Mouse (Mus musculus) thymus, postnatal 14 days (tissue): ENCODE data around the gene Rab25.

Experiments used
- DNase-seq: peaks from one replicate; pipeline ENCODE4 v3.0.0; 2021

The Rab25 gene

DNA sequence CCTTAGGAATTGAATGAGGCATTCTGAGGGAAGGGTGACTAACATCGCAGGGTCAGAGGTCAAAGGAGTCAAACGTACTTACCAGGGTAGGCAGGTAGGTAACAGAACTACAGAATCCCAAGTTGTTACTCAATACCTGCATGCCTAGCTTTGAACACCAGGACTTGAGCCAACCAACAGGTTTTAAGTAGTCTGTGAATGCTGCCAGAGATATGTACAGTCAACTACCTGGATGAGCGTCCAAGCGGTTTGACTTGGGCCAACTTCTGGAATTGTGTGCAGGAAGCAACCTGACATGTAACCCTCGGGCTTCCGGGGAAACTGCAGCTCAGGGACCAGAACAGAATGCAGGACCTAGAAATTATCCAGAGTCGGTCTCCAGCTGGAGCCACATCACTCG is 25.1 kb downstream of the Rab25 start:
- no peak for DNase-seq

DNA sequence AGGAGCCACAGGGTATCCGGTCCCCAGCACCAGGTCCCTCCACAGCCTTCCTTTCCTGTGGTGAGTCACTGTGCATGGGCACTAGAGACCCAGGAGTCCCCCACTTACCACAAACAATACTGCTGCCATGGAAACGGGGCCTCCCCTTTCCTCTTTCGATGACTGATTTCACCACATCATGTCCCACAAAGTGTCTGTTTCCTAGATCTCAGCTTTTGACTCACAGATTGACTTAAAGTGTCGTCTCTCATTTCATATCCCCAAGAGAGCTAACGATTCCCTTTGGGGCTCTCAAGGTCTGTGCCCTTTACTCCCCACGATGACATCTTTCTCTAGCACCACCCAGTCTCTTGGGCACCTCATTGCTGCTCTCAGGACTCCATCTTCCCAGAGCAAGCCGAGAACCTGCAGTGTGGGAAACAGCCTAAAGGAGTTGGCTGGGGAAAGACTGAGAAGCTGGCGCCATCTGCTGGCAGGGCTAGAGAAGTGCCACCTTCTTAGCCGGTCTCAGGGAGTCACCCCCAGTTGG is 26.2 kb downstream of the Rab25 start:
- peak; percentile 79 for DNase-seq

DNA sequence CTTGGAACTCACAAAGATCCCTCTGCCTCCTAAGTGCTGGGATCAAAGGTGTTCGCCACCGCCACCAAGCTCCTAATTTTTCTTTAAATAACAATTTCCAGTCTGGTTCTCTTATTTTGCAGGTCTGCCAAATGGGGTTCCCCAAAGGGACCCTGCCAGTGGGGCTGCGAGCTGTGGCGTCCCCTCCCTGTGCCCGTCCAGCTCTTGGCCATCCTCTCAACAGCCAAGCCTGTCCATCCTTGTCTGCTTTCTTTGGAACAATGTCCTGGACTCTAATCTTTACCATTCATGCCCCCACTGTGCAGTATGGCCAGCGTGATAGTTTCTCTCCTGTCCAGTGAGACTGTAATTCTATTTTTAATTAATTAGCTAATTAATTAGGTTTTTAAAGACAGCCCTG is 26.9 kb downstream of the Rab25 start:
- DNase-seq = no peak

- no peak for DNase-seq
Observed at GRCm38 (mm10) chr3:88520078-88520477, 28.0 kb downstream of the Rab25 start.

DNA sequence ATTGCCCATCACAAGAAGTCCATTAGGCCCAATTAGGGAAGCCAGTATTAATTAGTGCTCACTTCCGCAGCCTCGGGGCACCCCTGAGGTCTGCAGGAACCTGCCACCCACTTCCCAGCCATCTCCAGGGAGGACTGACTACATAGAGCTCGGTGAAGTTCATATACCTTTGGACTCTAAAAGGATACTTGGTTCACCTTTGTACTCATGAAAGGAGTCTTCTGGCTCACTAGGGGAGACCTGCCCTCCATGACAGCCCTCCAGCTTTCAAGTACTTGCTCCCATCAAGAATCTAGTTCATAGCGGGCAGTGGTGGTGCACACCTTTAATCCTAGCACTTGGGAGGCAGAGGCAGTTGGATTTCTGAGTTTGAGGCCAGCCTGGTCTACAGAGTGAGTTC is 29.7 kb downstream of the Rab25 start:
- no peak for DNase-seq

GRCm38 (mm10) chr3:88516407-88516806 is 31.7 kb downstream of the Rab25 start:
- DNase-seq = no peak

DNA sequence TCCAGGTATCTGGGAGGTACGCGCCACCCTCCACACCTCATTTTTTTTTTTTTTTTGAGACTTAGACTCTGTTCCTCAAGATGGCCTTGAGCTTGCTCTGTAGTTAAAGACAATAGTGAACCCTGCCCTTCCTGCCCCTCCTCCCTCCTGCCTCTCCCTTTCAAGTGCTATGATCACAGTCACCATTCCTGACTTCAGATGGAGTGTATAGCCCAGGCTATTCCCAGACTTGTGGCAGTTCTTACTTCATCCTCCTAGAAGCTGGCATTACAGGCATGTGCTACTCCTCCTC is 33.1 kb downstream of the Rab25 start:
- no peak for DNase-seq

DNA sequence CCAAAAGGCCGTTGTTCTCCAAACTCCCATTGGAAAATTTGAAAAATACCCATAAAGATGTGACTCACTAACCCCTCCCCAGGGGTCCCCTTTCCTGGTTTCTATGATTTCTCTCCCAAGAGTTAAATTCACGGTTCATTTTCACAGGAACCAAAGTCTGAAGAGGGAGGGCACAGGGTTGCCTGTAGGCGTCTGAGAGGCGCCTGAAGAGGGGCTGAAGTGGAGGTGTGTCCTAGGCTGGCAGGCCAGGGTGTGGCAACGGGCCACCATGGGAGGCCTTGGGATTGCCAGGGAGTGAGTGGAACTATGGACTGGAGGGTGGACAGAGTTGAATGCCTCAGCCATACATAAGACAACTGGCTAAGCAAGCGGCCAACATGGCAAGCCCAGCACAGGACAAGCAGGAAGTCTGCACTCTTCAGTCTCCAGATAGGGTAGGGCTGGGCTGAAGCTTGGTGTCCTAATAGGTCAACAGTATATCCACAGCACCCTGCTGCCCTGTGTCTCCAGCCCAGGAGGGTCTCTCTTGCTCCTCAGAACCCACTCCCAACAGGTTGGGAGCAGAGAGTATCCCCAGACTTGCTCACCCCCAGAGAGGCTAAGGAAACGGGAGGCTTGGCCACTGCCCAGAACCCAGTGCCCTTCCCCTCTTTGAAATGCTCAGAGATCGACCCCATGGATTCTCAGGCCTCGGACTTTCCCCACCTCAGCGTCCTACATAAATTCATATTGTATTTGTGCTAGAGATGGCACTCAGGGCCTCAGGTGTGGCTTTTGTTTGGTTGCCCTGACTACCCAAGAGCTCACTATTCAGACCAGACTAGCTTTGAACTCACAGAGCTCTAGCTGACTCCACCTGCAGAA is 33.6 kb downstream of the Rab25 start:
- DNase-seq = no peak

DNA sequence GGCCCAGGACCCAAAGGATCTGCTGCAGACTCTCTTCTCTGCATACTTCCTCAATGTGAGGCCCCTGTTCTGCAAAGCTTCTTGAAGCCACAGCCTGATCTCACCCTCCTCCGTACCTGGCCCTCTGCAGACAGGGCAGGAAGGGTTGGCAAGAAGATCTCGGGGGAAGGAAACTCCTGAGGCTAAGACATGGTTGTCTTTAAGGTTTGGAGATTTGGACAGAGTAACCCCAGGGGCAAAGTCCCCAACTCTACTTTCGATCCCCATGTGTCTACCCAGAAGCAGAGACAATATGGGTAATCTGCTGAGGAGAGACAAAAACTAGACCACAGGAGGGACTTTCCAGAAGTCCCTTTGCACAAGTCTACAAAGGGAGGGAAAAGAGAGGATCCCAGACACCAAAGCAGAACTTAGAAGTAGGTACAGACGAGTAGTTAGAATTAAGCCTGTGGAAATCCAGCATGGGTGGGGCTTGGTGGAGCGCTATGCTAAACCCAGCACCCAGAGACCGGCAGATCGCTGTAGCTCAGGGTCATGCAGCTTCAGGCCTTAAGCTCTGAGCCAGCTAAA is 34.5 kb downstream of the Rab25 start:
- peak; percentile 48 for DNase-seq

GRCm38 (mm10) chr3:88512896-88513545 is 35.1 kb downstream of the Rab25 start:
- no peak for DNase-seq

DNA sequence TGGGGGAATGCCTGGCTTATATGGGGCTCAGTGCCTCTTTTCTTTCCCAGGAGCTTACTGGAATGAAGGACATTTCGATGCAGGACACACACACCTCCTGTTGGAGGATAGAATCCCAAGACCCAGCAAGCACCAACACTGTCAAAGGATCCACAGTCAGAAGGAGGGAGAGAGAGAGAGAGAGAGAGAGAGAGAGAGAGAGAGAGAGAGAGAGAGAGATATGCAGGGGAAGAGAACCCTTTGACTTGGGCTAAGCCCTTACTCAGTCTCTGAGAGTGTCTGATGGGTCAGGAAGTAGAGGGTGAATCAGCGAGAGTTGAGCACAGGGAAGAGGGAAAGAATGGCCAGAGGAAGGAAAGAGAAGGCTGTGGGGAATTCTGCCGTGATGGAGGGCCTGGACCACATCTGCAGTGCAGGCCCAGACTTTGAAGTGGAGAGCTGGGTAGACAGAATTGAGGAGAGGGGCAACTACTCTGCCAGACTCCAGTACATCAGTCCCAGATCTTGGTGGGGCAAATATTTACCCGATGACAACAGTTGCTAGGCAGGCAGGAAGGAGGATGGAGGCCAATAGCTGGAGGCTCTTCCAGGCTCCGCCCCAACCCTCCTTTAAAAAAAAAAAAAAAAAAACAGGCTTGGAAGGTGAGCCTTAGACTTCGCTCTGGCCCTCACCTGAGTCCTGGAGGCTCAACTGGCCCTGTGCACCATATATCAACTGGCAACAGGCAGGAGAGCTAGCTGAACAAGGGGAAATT is 35.8 kb downstream of the Rab25 start:
- DNase-seq = no peak

GRCm38 (mm10) chr3:88511559-88511958 is 36.5 kb downstream of the Rab25 start:
- peak; percentile 26 for DNase-seq

GRCm38 (mm10) chr3:88510421-88511289 is 37.4 kb downstream of the Rab25 start:
- no peak for DNase-seq

GRCm38 (mm10) chr3:88509692-88510420 is 38.2 kb downstream of the Rab25 start, which contains the start of gene Lmna:
Gene Lmna, minus strand, starts transcription at chr3:88509956.
- DNase-seq = peak; percentile 96

DNA sequence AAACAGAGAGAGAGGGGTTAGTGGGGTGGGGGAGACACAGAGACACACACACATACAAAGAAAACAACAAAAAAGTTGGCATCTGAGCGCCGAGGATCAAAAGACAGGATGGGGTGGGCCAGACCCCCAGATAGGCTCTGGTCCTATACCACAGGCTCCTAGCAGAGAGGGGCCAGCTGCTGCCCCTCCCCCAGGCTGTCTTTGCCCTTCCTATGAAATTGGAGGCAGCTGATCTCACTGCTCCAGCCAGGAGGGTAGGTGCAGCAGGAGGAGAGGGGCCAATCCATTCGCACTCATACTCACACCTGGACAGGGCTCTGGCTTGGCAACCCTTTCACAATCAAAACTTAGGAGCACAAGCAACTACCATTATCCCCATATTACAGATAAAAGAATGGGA is 38.9 kb downstream of the Rab25 start:
- DNase-seq = peak; percentile 53

DNA sequence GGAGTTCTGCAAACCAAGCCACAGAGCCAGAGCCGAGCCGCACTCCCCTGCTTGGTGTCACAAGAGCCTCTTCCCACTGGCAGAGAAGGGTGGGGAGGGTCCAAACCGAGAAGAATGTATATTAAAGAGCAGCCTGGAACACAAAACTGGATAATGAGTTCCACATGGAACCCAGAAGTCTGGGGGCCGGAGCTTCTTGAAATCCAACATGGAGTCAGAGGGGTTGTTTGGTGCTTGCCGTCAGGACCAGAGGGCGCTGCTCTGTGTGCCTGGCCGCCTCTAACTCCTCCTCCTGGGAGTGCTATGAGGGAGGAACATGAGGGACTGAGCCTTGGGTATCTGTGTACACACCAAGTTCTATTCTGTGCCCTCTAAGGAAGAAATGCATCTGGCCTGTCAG is 42.3 kb downstream of the Rab25 start:
- DNase-seq = no peak

DNA sequence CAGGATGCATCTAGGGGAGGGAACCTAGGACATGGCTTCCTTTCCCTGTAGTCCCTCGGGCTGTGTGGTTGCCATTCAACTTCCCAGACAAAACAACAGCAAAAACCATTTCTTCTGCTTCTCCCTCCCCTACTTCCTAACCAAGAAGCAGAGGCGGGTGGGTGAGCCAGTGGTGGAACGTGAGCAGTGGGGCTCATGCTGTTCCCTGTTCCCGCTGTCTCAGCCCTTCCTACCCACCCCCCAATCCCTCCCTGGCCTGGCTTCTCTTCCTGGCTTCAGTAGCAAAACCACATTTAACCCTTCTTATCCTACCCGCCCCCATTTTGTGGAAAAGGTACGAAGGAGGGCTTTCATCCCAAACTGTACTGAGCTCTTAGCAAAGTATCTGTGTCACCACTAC is 43.0 kb downstream of the Rab25 start:
- DNase-seq = no peak

GRCm38 (mm10) chr3:88503881-88504746 is 44.0 kb downstream of the Rab25 start:
- no peak for DNase-seq

GRCm38 (mm10) chr3:88503505-88503863 is 44.6 kb downstream of the Rab25 start:
- no peak for DNase-seq
